Mouse (Mus musculus): ENCODE measurements around the gene Spint2.
A peak's percentile ranks its signal among the peaks of the same experiment; 100 is the strongest.

Gene Spint2

GRCm38 (mm10) chr7:29281201-29282073 lies at the start of gene Spint2:
Gene Spint2 (minus strand): TSS chr7:29281912.
- DNase-seq: peak; percentile 89 to 93

- DNase-seq: no peak
These were observed 47.3 kb upstream of the Spint2 start for GRCm38 (mm10) chr7:29328984-29329383.

GRCm38 (mm10) chr7:29327087-29327486 lies 45.4 kb upstream of the Spint2 start:
- no peak for DNase-seq

- DNase-seq: no peak
These were observed 37.9 kb upstream of the Spint2 start for GRCm38 (mm10) chr7:29319337-29320307.

- DNase-seq: peak; percentile 42 to 69
These were observed 36.6 kb upstream of the Spint2 start for GRCm38 (mm10) chr7:29318115-29318911.

- DNase-seq: peak; percentile 51 to 79
These were observed 35.8 kb upstream of the Spint2 start for GRCm38 (mm10) chr7:29317558-29317957.

GRCm38 (mm10) chr7:29316976-29317375 lies 35.3 kb upstream of the Spint2 start:
- peak; percentile 60 to 81 for DNase-seq

- DNase-seq: no peak
These were observed 34.5 kb upstream of the Spint2 start for GRCm38 (mm10) chr7:29316137-29316734.

GRCm38 (mm10) chr7:29314844-29315628 lies 33.3 kb upstream of the Spint2 start:
- no peak for DNase-seq

GRCm38 (mm10) chr7:29313572-29314261 lies 32.0 kb upstream of the Spint2 start:
- no peak for DNase-seq

- no peak for DNase-seq
These were observed 31.3 kb upstream of the Spint2 start for GRCm38 (mm10) chr7:29313051-29313450.

- no peak for DNase-seq
These were observed 28.0 kb upstream of the Spint2 start for GRCm38 (mm10) chr7:29309749-29310148.

- DNase-seq: no peak
These were observed 27.6 kb upstream of the Spint2 start for GRCm38 (mm10) chr7:29309221-29309721.

GRCm38 (mm10) chr7:29307350-29308104 lies 25.8 kb upstream of the Spint2 start:
- peak; percentile 92 to 93 for DNase-seq

GRCm38 (mm10) chr7:29306619-29307018 lies 24.9 kb upstream of the Spint2 start:
- DNase-seq: no peak

- no peak for DNase-seq
These were observed 24.4 kb upstream of the Spint2 start for GRCm38 (mm10) chr7:29306108-29306507.

- DNase-seq: no peak
These were observed 23.7 kb upstream of the Spint2 start for GRCm38 (mm10) chr7:29305263-29305988.

GRCm38 (mm10) chr7:29304463-29305262 lies 23.0 kb upstream of the Spint2 start:
- DNase-seq: no peak

Data from lung, postnatal 4 days (tissue).